Mouse (Mus musculus) heart, adult 2 months (tissue): ENCODE results near the gene Sdad1. TPM values are rescaled to one million over a fixed set of nuclear protein-coding genes. Genes with fewer than 3 reads are reported as not detected.
A peak's percentile ranks its signal among the peaks of the same experiment; 100 is the strongest.

Experiments used
- DNase-seq, 2 experiments: peaks; one replicate each; pipeline ENCODE4 v3.0.0; 2021
- H3K27ac ChIP-seq: fragments of 200-600 bp; 2 replicates; pipeline ENCODE4 v1.8.1; 2022
- H3K27me3 ChIP-seq: fragments of 200-500 bp; 2 replicates; pipeline ENCODE4 v1.6.1; 2012; ENCODE audit warnings: mild to moderate bottlenecking, low read length, inconsistent platforms, mixed read lengths; ENCODE audit not compliant: control insufficient read depth, insufficient read depth
- H3K36me3 ChIP-seq: fragments of 200-500 bp; 2 replicates; pipeline ENCODE4 v1.6.1; 2012; ENCODE audit warnings: low read length, inconsistent platforms; ENCODE audit not compliant: control insufficient read depth, insufficient read depth
- H3K4me1 ChIP-seq: fragments of 200-500 bp; 2 replicates; pipeline ENCODE4 v1.6.1; 2011; ENCODE audit warnings: low read length; ENCODE audit not compliant: control insufficient read depth, insufficient read depth
- H3K4me3 ChIP-seq: fragments of 200-600 bp; 2 replicates; pipeline ENCODE4 v1.8.1; 2022
- H3K79me2 ChIP-seq: fragments of 200-500 bp; replicated peaks from 2 replicates; pipeline ENCODE4 v1.6.1; 2012; ENCODE audit warnings: mild to moderate bottlenecking, inconsistent platforms, low read length, moderate library complexity, mixed read lengths; ENCODE audit not compliant: control insufficient read depth, insufficient read depth
- H3K9ac ChIP-seq: fragments of 200-500 bp; 2 replicates; pipeline ENCODE4 v1.6.1; 2012; ENCODE audit warnings: low read depth, mild to moderate bottlenecking, control low read depth, inconsistent platforms, low read length, mixed read lengths
- CTCF ChIP-seq: fragments of 200-600 bp; IDR thresholded peaks from 2 replicates; pipeline ENCODE4 v1.8.1; 2022; ENCODE audit warnings: antibody characterized with exemption, mild to moderate bottlenecking, moderate library complexity
- EP300 ChIP-seq: fragments of 200-500 bp; IDR thresholded peaks from 2 replicates; pipeline ENCODE4 v1.6.1; 2011; ENCODE audit warnings: low read depth, low read length, control low read depth; ENCODE audit not compliant: insufficient read depth
- POLR2A ChIP-seq: fragments of 200-500 bp; IDR thresholded peaks from 2 replicates; pipeline ENCODE4 v1.6.1; 2011; ENCODE audit warnings: mild to moderate bottlenecking, low read depth, low read length, control low read depth; ENCODE audit not compliant: insufficient read depth
- WGBS: fragments of 180-500 bp; shearing (Covaris S2); methylation state at CpG from one replicate; pipeline ENCODE4 v1.1.7; 2018; 5-methylcytosine and 5-hydroxymethylcytosine counted together
- intact Hi-C: fragments of 180-260 bp; cut with DNase I; formaldehyde crosslinking; loops from one replicate; pipeline ENCODE4 v1.15.1; 2025
- polyA plus RNA-seq: library from polyadenylated mRNA; depleted of rRNA; stranded (reverse); fragments of >200 nt; gene quantifications from 2 replicates; pipeline ENCODE4 v1.2.3, GENCODE M21; 2012
- total RNA-seq, 2 experiments: library from RNA; stranded (reverse); gene quantifications; 2 replicates each; pipeline ENCODE4 v1.2.3; 2021

Gene Sdad1
- total and polyA plus RNA-seq, 3 experiments: 6.1 to 10.9 (median 10.9) TPM

- Histone ChIP-seq H3K4me3 (no peak overlapping the region), H3K9ac (no peak overlapping the region), H3K27ac (no peak overlapping the region), H3K36me3 (no peaks in the 10 kb centered on the region), H3K79me2 (no peaks in the 10 kb centered on the region), H3K4me1 (peaks cover 2% of the 10 kb centered on the region), H3K27me3 (no peaks in the 10 kb centered on the region)
- TF ChIP-seq CTCF (no peak), POLR2A (no peak), EP300 (no peak)
- DNase-seq: no peak
- intact Hi-C loops: no loop called here
- WGBS: 53% methylated on average over 8 of the region's 8 CpGs
Measured at GRCm38 (mm10) chr5:92321631-92322400, 11.5 kb upstream of the Sdad1 start.

GRCm38 (mm10) chr5:92318596-92318995 lies 8.3 kb upstream of the Sdad1 start:
- Histone ChIP-seq H3K27ac (no peak overlapping the region), H3K27me3 (no peaks in the 10 kb centered on the region), H3K4me1 (peaks cover 2% of the 10 kb centered on the region), H3K9ac (no peak overlapping the region), H3K36me3 (no peaks in the 10 kb centered on the region), H3K4me3 (no peak overlapping the region), H3K79me2 (no peaks in the 10 kb centered on the region)
- 85% methylated on average over 14 of the region's 14 CpGs for WGBS
- no peak for DNase-seq
- intact Hi-C loops: no loop called here
- TF ChIP-seq CTCF (no peak), POLR2A (no peak), EP300 (no peak)

- Histone ChIP-seq H3K9ac (no peak overlapping the region), H3K27ac (no peak overlapping the region), H3K27me3 (no peaks in the 10 kb centered on the region), H3K36me3 (no peaks in the 10 kb centered on the region), H3K79me2 (no peaks in the 10 kb centered on the region), H3K4me1 (peaks cover 2% of the 10 kb centered on the region), H3K4me3 (no peak overlapping the region)
- DNase-seq: no peak
- intact Hi-C loops: no loop called here
- 81% methylated on average over 7 of the region's 7 CpGs for WGBS
- TF ChIP-seq POLR2A (no peak), EP300 (no peak), CTCF (no peak)
Measured at GRCm38 (mm10) chr5:92318119-92318518, 7.8 kb upstream of the Sdad1 start.

GRCm38 (mm10) chr5:92313776-92314175 lies 3.5 kb upstream of the Sdad1 start:
- TF ChIP-seq POLR2A: no peak
- H3K9ac ChIP-seq: no peak overlapping the region
- no peaks in the 10 kb centered on the region for H3K27me3 ChIP-seq
- peak overlapping the region; percentile 40; the same call in 1 of the 2 replicates for H3K27ac ChIP-seq
- no peaks in the 10 kb centered on the region for H3K36me3 ChIP-seq
- H3K4me1 ChIP-seq: peaks cover 6% of the 10 kb centered on the region
- no peak overlapping the region for H3K4me3 ChIP-seq
- DNase-seq: no peak
- intact Hi-C loops: loop anchor here (2.0 to 5.0 kb wide), 2 partner anchors 19 to 39 kb away; no protein-coding TSS in a partner anchor
- WGBS: 39% methylated on average over 7 of the region's 7 CpGs
- H3K79me2 ChIP-seq: no peaks in the 10 kb centered on the region

DNA sequence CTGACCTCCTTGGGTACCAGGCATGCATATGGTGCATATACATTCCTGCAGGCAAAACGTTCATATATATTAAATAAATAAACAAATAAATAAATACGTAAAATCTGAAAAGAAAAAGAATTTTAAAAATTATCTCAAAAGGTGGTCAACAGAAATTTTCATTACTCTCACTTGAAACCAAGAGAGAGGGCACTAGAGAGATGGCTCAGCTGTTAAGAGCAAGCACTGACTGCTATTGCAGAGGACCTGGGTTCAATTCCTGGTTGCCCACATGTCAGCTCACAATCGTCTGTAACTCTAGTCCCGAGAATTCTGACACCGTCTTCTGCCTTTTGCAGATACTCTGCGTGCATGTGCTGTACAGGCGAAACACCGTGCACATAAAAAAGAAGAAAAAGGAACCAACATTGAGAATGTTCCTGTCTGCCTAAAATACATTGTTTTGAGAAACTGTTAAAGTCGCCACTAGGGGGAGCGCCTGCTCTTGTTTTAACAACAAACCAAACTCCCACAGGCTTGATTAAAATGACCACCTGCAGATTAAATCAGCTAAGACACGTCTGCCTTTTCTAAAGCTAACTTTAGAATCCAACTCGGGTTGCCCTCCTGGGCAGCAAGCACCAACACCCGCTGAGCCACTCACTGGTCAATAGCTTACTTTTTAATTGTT lies 1.9 kb upstream of the Sdad1 start:
- Histone ChIP-seq H3K36me3 (no peaks in the 10 kb centered on the region), H3K79me2 (no peaks in the 10 kb centered on the region), H3K4me1 (peaks cover 6% of the 10 kb centered on the region), H3K4me3 (no peak overlapping the region), H3K27me3 (no peaks in the 10 kb centered on the region), H3K27ac (no peak overlapping the region), H3K9ac (no peak overlapping the region)
- intact Hi-C loops: loop anchor here (1.0 to 5.0 kb wide), 2 partner anchors 40 to 69 kb away; no protein-coding TSS in a partner anchor
- peak; percentile 84 to 85 for DNase-seq
- WGBS: 12% methylated on average over 13 of the region's 13 CpGs
- peak; percentile 90 for TF ChIP-seq CTCF
- no peak for TF ChIP-seq EP300
- no peak for TF ChIP-seq POLR2A

- H3K79me2 ChIP-seq: no peaks in the 10 kb centered on the region
- TF ChIP-seq CTCF: no peak
- no peak for TF ChIP-seq POLR2A
- no peak for TF ChIP-seq EP300
- H3K27ac ChIP-seq: no peak overlapping the region
- no peak overlapping the region for H3K9ac ChIP-seq
- H3K4me3 ChIP-seq: no peak overlapping the region
- no peaks in the 10 kb centered on the region for H3K27me3 ChIP-seq
- no peaks in the 10 kb centered on the region for H3K36me3 ChIP-seq
- DNase-seq: no peak
- no peaks in the 10 kb centered on the region for H3K4me1 ChIP-seq
- WGBS: 78% methylated on average over 3 of the region's 3 CpGs
- intact Hi-C loops: loop anchor here (10.0 kb wide), 1 partner anchor 109 kb away; no protein-coding TSS in a partner anchor
Measured at GRCm38 (mm10) chr5:92304291-92304690, 6.0 kb downstream of the Sdad1 start.
